Mouse (Mus musculus): Measurements from ENCODE around the gene Trio. TPM values are rescaled to one million over a fixed set of nuclear protein-coding genes. Genes with fewer than 3 reads are reported as not detected.

The Trio gene
- polyA plus RNA-seq, 1 experiment from 2014 or later: 103 TPM

- in situ Hi-C loops (cut with MboI; ENCODE audit: low pct_unique_long_range_greater_than_20kb): no loop called here
- ChIA-PET POLR2A (interaction anchor here (0.5 kb wide), 1 partner anchor 81 kb away, joined by 3 read pairs; no protein-coding TSS in a partner anchor), CTCF (interaction anchor here (1.3 to 2.5 kb wide), 3 partner anchors 13 to 60 kb away, joined by 4 to 9 read pairs (median 8); no protein-coding TSS in a partner anchor)
- no peak for ATAC-seq
- no peaks in the 10 kb centered on the region for H3K27me3 ChIP-seq
- no peak for TF ChIP-seq CTCF (IDR thresholded peaks at IDR 0.05)
- DNase-seq (ENCODE audit: low read depth, low spot score): no peak
Measured at GRCm38 (mm10) chr15:27941020-27941419, 84.6 kb downstream of the Trio start.

- no peaks in the 10 kb centered on the region for H3K27me3 ChIP-seq
- CTCF ChIA-PET: interaction anchor here (2.5 kb wide), 1 partner anchor 21 kb away, joined by 9 read pairs; no protein-coding TSS in a partner anchor
- POLR2A ChIA-PET: no interaction called here
- no peak for TF ChIP-seq CTCF (IDR thresholded peaks at IDR 0.05)
- in situ Hi-C loops (cut with MboI; ENCODE audit: low pct_unique_long_range_greater_than_20kb): no loop called here
- DNase-seq (ENCODE audit: low read depth, low spot score) (no peak), ATAC-seq (no peak)
Measured at GRCm38 (mm10) chr15:27940032-27940431, 85.6 kb downstream of the Trio start.

- ChIA-PET POLR2A (no interaction called here), CTCF (interaction anchor here (0.8 to 1.3 kb wide), 2 partner anchors 19 to 151 kb away, joined by 3 to 4 read pairs; no protein-coding TSS in a partner anchor)
- ATAC-seq (no peak), DNase-seq (ENCODE audit: low read depth, low spot score) (no peak)
- no peak for TF ChIP-seq CTCF (IDR thresholded peaks at IDR 0.05)
- in situ Hi-C loops (cut with MboI; ENCODE audit: low pct_unique_long_range_greater_than_20kb): no loop called here
- H3K27me3 ChIP-seq: no peaks in the 10 kb centered on the region
Measured at GRCm38 (mm10) chr15:27938886-27939285, 86.8 kb downstream of the Trio start.

GRCm38 (mm10) chr15:27937861-27938833 is 87.5 kb downstream of the Trio start:
- TF ChIP-seq CTCF (IDR thresholded peaks at IDR 0.05): no peak
- H3K27me3 ChIP-seq: no peaks in the 10 kb centered on the region
- POLR2A ChIA-PET: interaction anchor here (0.7 to 0.9 kb wide), 2 partner anchors 34 to 88 kb away, joined by 3 to 4 read pairs; partner anchors contain the start of gene Trio
- CTCF ChIA-PET: interaction anchor here (0.8 to 1.3 kb wide), 4 partner anchors 15 to 152 kb away, joined by 3 to 4 read pairs (median 3); no protein-coding TSS in a partner anchor
- in situ Hi-C loops (cut with MboI; ENCODE audit: low pct_unique_long_range_greater_than_20kb): no loop called here
- ATAC-seq: peak; percentile 13
- DNase-seq (ENCODE audit: low read depth, low spot score): no peak

- TF ChIP-seq CTCF (IDR thresholded peaks at IDR 0.05): no peak
- DNase-seq (ENCODE audit: low read depth, low spot score) (peak; percentile 83), ATAC-seq (peak; percentile 85)
- POLR2A ChIA-PET: interaction anchor here (0.7 to 1.2 kb wide), 3 partner anchors 11 to 89 kb away, joined by 3 to 4 read pairs (median 3); partner anchors contain the start of gene Trio
- CTCF ChIA-PET: interaction anchor here (0.9 to 1.5 kb wide), 4 partner anchors 9 to 41 kb away, joined by 3 to 5 read pairs (median 3); no protein-coding TSS in a partner anchor
- no peaks in the 10 kb centered on the region for H3K27me3 ChIP-seq
- in situ Hi-C loops (cut with MboI; ENCODE audit: low pct_unique_long_range_greater_than_20kb): no loop called here
Measured at GRCm38 (mm10) chr15:27937003-27937860, 88.4 kb downstream of the Trio start.

GRCm38 (mm10) chr15:27935772-27936746 is 89.6 kb downstream of the Trio start:
- POLR2A ChIA-PET: interaction anchor here (1.2 kb wide), 1 partner anchor 10 kb away, joined by 3 read pairs; no protein-coding TSS in a partner anchor
- no peak for TF ChIP-seq CTCF (IDR thresholded peaks at IDR 0.05)
- DNase-seq (ENCODE audit: low read depth, low spot score) (no peak), ATAC-seq (no peak)
- in situ Hi-C loops (cut with MboI; ENCODE audit: low pct_unique_long_range_greater_than_20kb): no loop called here
- CTCF ChIA-PET: interaction anchor here (1.0 to 1.5 kb wide), 2 partner anchors 8 to 17 kb away, joined by 3 to 5 read pairs; no protein-coding TSS in a partner anchor
- H3K27me3 ChIP-seq: no peaks in the 10 kb centered on the region

GRCm38 (mm10) chr15:27933270-27933669 is 92.4 kb downstream of the Trio start:
- POLR2A ChIA-PET: interaction anchor here (0.9 kb wide), 1 partner anchor 9 kb away, joined by 6 read pairs; no protein-coding TSS in a partner anchor
- CTCF ChIA-PET: interaction anchor here (1.0 to 1.3 kb wide), 2 partner anchors 13 to 84 kb away, joined by 3 to 5 read pairs; no protein-coding TSS in a partner anchor
- no peak for DNase-seq (ENCODE audit: low read depth, low spot score)
- H3K27me3 ChIP-seq: no peaks in the 10 kb centered on the region
- in situ Hi-C loops (cut with MboI; ENCODE audit: low pct_unique_long_range_greater_than_20kb): no loop called here
- no peak for ATAC-seq
- TF ChIP-seq CTCF (IDR thresholded peaks at IDR 0.05): no peak

- CTCF ChIA-PET: interaction anchor here (1.3 to 2.2 kb wide), 2 partner anchors 12 to 86 kb away, joined by 4 to 5 read pairs; no protein-coding TSS in a partner anchor
- POLR2A ChIA-PET: no interaction called here
Measured at GRCm38 (mm10) chr15:27931891-27932290, 93.8 kb downstream of the Trio start.

GRCm38 (mm10) chr15:27931459-27931858 is 94.2 kb downstream of the Trio start:
- DNase-seq (ENCODE audit: low read depth, low spot score) (no peak), ATAC-seq (no peak)
- in situ Hi-C loops (cut with MboI; ENCODE audit: low pct_unique_long_range_greater_than_20kb): no loop called here
- no peak for TF ChIP-seq CTCF (IDR thresholded peaks at IDR 0.05)
- ChIA-PET CTCF (interaction anchor here (2.2 kb wide), 1 partner anchor 11 kb away, joined by 4 read pairs; no protein-coding TSS in a partner anchor), POLR2A (no interaction called here)
- no peaks in the 10 kb centered on the region for H3K27me3 ChIP-seq

More at GRCm38 (mm10) chr15:27931891-27932290, 93.8 kb downstream of the Trio start:
- no peak for TF ChIP-seq CTCF (IDR thresholded peaks at IDR 0.05)
- in situ Hi-C loops (cut with MboI; ENCODE audit: low pct_unique_long_range_greater_than_20kb): no loop called here
- no peaks in the 10 kb centered on the region for H3K27me3 ChIP-seq
- no peak for ATAC-seq
- no peak for DNase-seq (ENCODE audit: low read depth, low spot score)
